Mouse (Mus musculus): ENCODE measurements at regions not wholly inside any gene's neighbourhood (a gene's known extent, or its start where the extent isn't known, plus 50 kb on each side); places are given as distances from the start of the nearest gene placed in this dataset.

GRCm38 (mm10) chr7:70166081-70166480, 200.5 kb downstream of the Nr2f2 start:
- TF ChIP-seq CTCF (IDR thresholded peaks at IDR 0.05) = no peak
- POLR2A ChIA-PET = no interaction called here
- ATAC-seq (no peak), DNase-seq (ENCODE audit: low read depth, low spot score) (no peak)
- CTCF ChIA-PET = no interaction called here
- in situ Hi-C loops (cut with MboI; ENCODE audit: low pct_unique_long_range_greater_than_20kb) = no loop called here
- no peaks in the 10 kb centered on the region for H3K27me3 ChIP-seq

- ATAC-seq = no peak
- POLR2A ChIA-PET = no interaction called here
- in situ Hi-C loops (cut with MboI; ENCODE audit: low pct_unique_long_range_greater_than_20kb) = no loop called here
Measured at GRCm38 (mm10) chr7:70165501-70165900, 201.0 kb downstream of the Nr2f2 start.

GRCm38 (mm10) chr7:70164691-70165193, 201.8 kb downstream of the Nr2f2 start:
- CTCF ChIA-PET = no interaction called here
- no peaks in the 10 kb centered on the region for H3K27me3 ChIP-seq
- POLR2A ChIA-PET = no interaction called here
- ATAC-seq (no peak), DNase-seq (ENCODE audit: low read depth, low spot score) (no peak)
- no peak for TF ChIP-seq CTCF (IDR thresholded peaks at IDR 0.05)
- in situ Hi-C loops (cut with MboI; ENCODE audit: low pct_unique_long_range_greater_than_20kb) = no loop called here

More at GRCm38 (mm10) chr7:70165501-70165900, 201.0 kb downstream of the Nr2f2 start:
- no peak for DNase-seq (ENCODE audit: low read depth, low spot score)
- no peaks in the 10 kb centered on the region for H3K27me3 ChIP-seq
- TF ChIP-seq CTCF (IDR thresholded peaks at IDR 0.05) = no peak
- CTCF ChIA-PET = no interaction called here

GRCm38 (mm10) chr7:70158531-70158930, 208.0 kb downstream of the Nr2f2 start:
- no peaks in the 10 kb centered on the region for H3K27me3 ChIP-seq
- ChIA-PET POLR2A (no interaction called here), CTCF (interaction anchor here (0.7 kb wide), 1 partner anchor 9 kb away, joined by 3 read pairs; no protein-coding TSS in a partner anchor)
- in situ Hi-C loops (cut with MboI; ENCODE audit: low pct_unique_long_range_greater_than_20kb) = no loop called here
- DNase-seq (ENCODE audit: low read depth, low spot score) (no peak), ATAC-seq (no peak)
- TF ChIP-seq CTCF (IDR thresholded peaks at IDR 0.05) = no peak

GRCm38 (mm10) chr7:70144726-70145271, 221.7 kb downstream of the Nr2f2 start:
- ChIA-PET CTCF (interaction anchor here (1.0 to 1.1 kb wide), 2 partner anchors 9 to 190 kb away, joined by 3 read pairs; no protein-coding TSS in a partner anchor), POLR2A (interaction anchor here (0.6 kb wide), 1 partner anchor 163 kb away, joined by 3 read pairs; no protein-coding TSS in a partner anchor)
- ATAC-seq (peak; percentile 95), DNase-seq (ENCODE audit: low read depth, low spot score) (peak; percentile 30)
- peak; percentile 33 for TF ChIP-seq CTCF (IDR thresholded peaks at IDR 0.05)
- in situ Hi-C loops (cut with MboI; ENCODE audit: low pct_unique_long_range_greater_than_20kb) = no loop called here
- H3K27me3 ChIP-seq = no peaks in the 10 kb centered on the region

- TF ChIP-seq CTCF (IDR thresholded peaks at IDR 0.05) = no peak
- ChIA-PET POLR2A (no interaction called here), CTCF (no interaction called here)
- in situ Hi-C loops (cut with MboI; ENCODE audit: low pct_unique_long_range_greater_than_20kb) = no loop called here
- ATAC-seq = no peak
- H3K27me3 ChIP-seq = no peaks in the 10 kb centered on the region
- DNase-seq (ENCODE audit: low read depth, low spot score) = no peak
Measured at GRCm38 (mm10) chr7:70136837-70137236, 229.7 kb downstream of the Nr2f2 start.

- no peak for TF ChIP-seq CTCF (IDR thresholded peaks at IDR 0.05)
- CTCF ChIA-PET = interaction anchor here (1.7 kb wide), 1 partner anchor 21 kb away, joined by 3 read pairs; no protein-coding TSS in a partner anchor
- no peak for ATAC-seq
- no peaks in the 10 kb centered on the region for H3K27me3 ChIP-seq
- in situ Hi-C loops (cut with MboI; ENCODE audit: low pct_unique_long_range_greater_than_20kb) = no loop called here
- POLR2A ChIA-PET = no interaction called here
- DNase-seq (ENCODE audit: low read depth, low spot score) = no peak
Measured at GRCm38 (mm10) chr7:70135416-70135815, 231.1 kb downstream of the Nr2f2 start.

- H3K27me3 ChIP-seq = no peaks in the 10 kb centered on the region
- CTCF ChIA-PET = no interaction called here
- TF ChIP-seq CTCF (IDR thresholded peaks at IDR 0.05) = no peak
- POLR2A ChIA-PET = no interaction called here
- DNase-seq (ENCODE audit: low read depth, low spot score) (no peak), ATAC-seq (no peak)
- in situ Hi-C loops (cut with MboI; ENCODE audit: low pct_unique_long_range_greater_than_20kb) = no loop called here
Measured at GRCm38 (mm10) chr7:70129963-70130362, 236.6 kb downstream of the Nr2f2 start.

GRCm38 (mm10) chr7:70122818-70123217, 243.7 kb downstream of the Nr2f2 start:
- in situ Hi-C loops (cut with MboI; ENCODE audit: low pct_unique_long_range_greater_than_20kb) = loop anchor here (25.0 kb wide), 1 partner anchor 636 kb away; no protein-coding TSS in a partner anchor
- H3K27me3 ChIP-seq = no peaks in the 10 kb centered on the region
- CTCF ChIA-PET = interaction anchor here (1.1 kb wide), 1 partner anchor 151 kb away, joined by 3 read pairs; no protein-coding TSS in a partner anchor
- DNase-seq (ENCODE audit: low read depth, low spot score) (no peak), ATAC-seq (no peak)
- POLR2A ChIA-PET = no interaction called here
- no peak for TF ChIP-seq CTCF (IDR thresholded peaks at IDR 0.05)

- POLR2A ChIA-PET = no interaction called here
- CTCF ChIA-PET = no interaction called here
- in situ Hi-C loops (cut with MboI; ENCODE audit: low pct_unique_long_range_greater_than_20kb) = loop anchor here (25.0 kb wide), 1 partner anchor 632 kb away; no protein-coding TSS in a partner anchor
- H3K27me3 ChIP-seq = no peaks in the 10 kb centered on the region
- ATAC-seq (no peak), DNase-seq (ENCODE audit: low read depth, low spot score) (no peak)
- TF ChIP-seq CTCF (IDR thresholded peaks at IDR 0.05) = no peak
Measured at GRCm38 (mm10) chr7:70119517-70119916, 247.0 kb downstream of the Nr2f2 start.

GRCm38 (mm10) chr7:70118971-70119370, 247.6 kb downstream of the Nr2f2 start:
- CTCF ChIA-PET = interaction anchor here (1.2 kb wide), 1 partner anchor 10 kb away, joined by 5 read pairs; no protein-coding TSS in a partner anchor
- in situ Hi-C loops (cut with MboI; ENCODE audit: low pct_unique_long_range_greater_than_20kb) = loop anchor here (25.0 kb wide), 1 partner anchor 632 kb away; no protein-coding TSS in a partner anchor
- ATAC-seq (no peak), DNase-seq (ENCODE audit: low read depth, low spot score) (no peak)
- POLR2A ChIA-PET = no interaction called here
- no peaks in the 10 kb centered on the region for H3K27me3 ChIP-seq
- no peak for TF ChIP-seq CTCF (IDR thresholded peaks at IDR 0.05)

Data from Patski (cell line).